In the genomic region with DNA sequence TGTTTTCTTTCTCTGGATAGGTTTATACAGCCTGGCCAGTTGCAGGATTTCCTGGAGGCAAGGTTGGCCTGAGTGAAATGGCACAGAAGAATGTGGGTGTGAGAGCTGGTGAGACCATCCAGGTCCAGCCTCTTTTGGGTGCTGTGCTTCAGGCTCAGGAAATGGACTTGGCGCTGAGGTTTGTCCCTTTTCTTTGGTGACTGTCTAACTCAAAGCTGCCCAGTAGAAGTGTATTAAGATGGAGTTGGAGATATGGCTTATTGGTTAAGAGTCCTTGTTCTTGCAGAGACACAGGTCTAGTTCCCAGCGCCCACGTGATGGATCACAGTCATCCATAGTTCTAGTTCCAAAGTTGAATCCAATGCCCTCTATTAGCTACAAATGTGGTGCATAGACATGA, we compare ENCODE assay signal across 27 mouse cellular contexts.
"Had no signal": no experiment of that assay in that cellular context is flagged by ENCODE, and none has a peak within 500 bp of the region (broad histone marks: within the 10 kb centered on the region; RNA-seq: fewer than 3 reads in every experiment).

No protein-coding gene starts in this region.

- H3K9me3 ChIP-seq: embryonic facial prominence, embryonic 10.5 days; embryonic facial prominence, embryonic 12.5 days; embryonic facial prominence, embryonic 13.5 days; embryonic facial prominence, embryonic 15.5 days; forebrain, embryonic 12.5 days; forebrain, embryonic 13.5 days; forebrain, embryonic 15.5 days; heart, embryonic 10.5 days had no signal

- H3K27me3 ChIP-seq: embryonic facial prominence, embryonic 12.5 days; embryonic facial prominence, embryonic 13.5 days; embryonic facial prominence, embryonic 15.5 days; forebrain, embryonic 12.5 days; forebrain, embryonic 13.5 days; forebrain, embryonic 15.5 days had no signal

- H3K4me3 ChIP-seq: embryonic facial prominence, embryonic 10.5 days; embryonic facial prominence, embryonic 12.5 days; embryonic facial prominence, embryonic 13.5 days; embryonic facial prominence, embryonic 15.5 days; erythroblast, embryonic 14.5 days; forebrain, embryonic 12.5 days; forebrain, embryonic 13.5 days; forebrain, embryonic 15.5 days; gastrocnemius, adult 2 months; heart, adult 2 months; heart, embryonic 10.5 days had no signal

- DNase-seq: cerebellum, adult 2 months; cerebellum, adult 8-10 months; cerebellum, adult 9-10 months; cerebellum, adult 9-11 months; cerebellum, postnatal 10 days; cerebellum, postnatal 14 days; cerebellum, postnatal 25 days; cerebellum, postnatal 36 days; embryo, embryonic 11 days; forebrain, postnatal 0 days; gastrocnemius, adult 2 months; gastrocnemius, postnatal 10 days; gastrocnemius, postnatal 14 days; gastrocnemius, postnatal 25 days; gastrocnemius, postnatal 36 days; heart, adult 11 months; heart, adult 18-20 months; heart, adult 2 months had no signal

- H3K27ac ChIP-seq: embryonic facial prominence, embryonic 10.5 days; embryonic facial prominence, embryonic 12.5 days; embryonic facial prominence, embryonic 13.5 days; embryonic facial prominence, embryonic 15.5 days; forebrain, embryonic 12.5 days; forebrain, embryonic 13.5 days; forebrain, embryonic 15.5 days; gastrocnemius, adult 2 months; heart, adult 2 months; heart, embryonic 10.5 days had no signal
